Mouse (Mus musculus) adrenal gland, postnatal 10 days (tissue): ENCODE data around the gene Dstyk. TPM values are rescaled to one million over a fixed set of nuclear protein-coding genes. Genes with fewer than 3 reads are reported as not detected.

ENCODE experiments used
- DNase-seq: peaks from one replicate; pipeline ENCODE4 v3.0.0; 2021; ENCODE audit warnings: mixed read lengths
- total RNA-seq, 2 experiments: library from RNA; stranded (reverse); gene quantifications; 2 replicates each; pipeline ENCODE4 v1.2.3; 2021

Gene Dstyk
- total RNA-seq, 2 experiments from 2014 or later, result 18.6 to 25.2 TPM

DNA sequence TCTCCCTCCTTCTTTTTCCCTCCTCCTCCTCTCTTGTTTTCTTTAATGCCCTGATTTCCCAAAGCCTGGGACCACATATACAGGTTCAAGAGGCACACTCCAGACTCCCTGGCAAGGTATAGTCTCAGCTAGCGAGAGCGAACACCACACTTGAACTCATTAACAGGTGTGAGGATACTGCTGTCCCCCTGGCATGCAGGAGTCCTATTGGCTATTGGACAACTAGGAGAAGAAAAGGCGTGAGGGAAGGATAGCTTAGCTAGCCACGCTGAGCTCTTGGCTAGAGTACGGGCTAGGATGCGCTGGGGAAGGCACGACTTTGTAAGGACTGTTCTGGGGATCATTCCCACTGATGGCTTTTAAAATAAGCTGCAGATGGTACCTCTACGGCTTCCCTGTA, 94.8 kb downstream of the Dstyk start:
- no peak for DNase-seq

DNA sequence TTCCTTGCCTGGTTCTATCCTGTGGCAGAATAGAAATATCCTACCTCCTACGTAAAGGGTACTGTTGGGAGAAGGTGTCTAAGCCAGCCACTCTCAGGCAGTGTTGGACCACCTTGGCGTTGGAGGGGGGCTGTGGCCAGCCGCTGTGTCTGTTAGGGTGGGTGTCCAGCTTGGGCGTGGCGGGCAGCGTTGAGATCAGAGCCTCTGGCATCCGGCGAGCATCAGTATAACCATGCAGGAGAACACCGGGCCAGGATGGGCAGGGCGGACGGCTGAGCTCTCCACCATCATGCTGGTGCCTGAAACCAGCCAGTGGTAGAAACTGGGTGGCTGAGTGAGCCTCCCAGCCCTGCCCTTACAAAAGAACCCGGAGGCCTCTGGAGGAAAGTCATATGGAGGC, 98.0 kb downstream of the Dstyk start:
- no peak for DNase-seq

Other genes with a start within 250 kb of the Dstyk start
- gene Lemd1, start 226.1 kb upstream of the Dstyk start, total RNA-seq, result under 1 TPM; 0.27 to 0.36 TPM
- under 1 TPM in 1 of 2 experiments, not detected in 1; 0.15 TPM for gene AC124108.1, start 226.1 kb upstream of the Dstyk start, total RNA-seq
- not detected for gene Gm10188, start 187.8 kb upstream of the Dstyk start, total RNA-seq
- 10 to 100 TPM; 56.5 to 69.6 TPM for gene Klhdc8a, start 118.9 kb upstream of the Dstyk start, total RNA-seq
- 1 to 10 TPM; 3.4 to 3.9 TPM for gene Nuak2, start 101.4 kb upstream of the Dstyk start, total RNA-seq
- gene Tmcc2, start 26.3 kb upstream of the Dstyk start, total RNA-seq, result 10 to 100 TPM; 15.2 to 30.9 TPM
- gene Rbbp5, start 59.8 kb downstream of the Dstyk start, total RNA-seq, result 10 to 100 TPM; 27.7 to 36.3 TPM
- gene Tmem81, start 88.7 kb downstream of the Dstyk start, total RNA-seq, result 1 to 10 TPM; 2.6 to 3.8 TPM
- under 1 TPM; 0.42 to 0.58 TPM for gene Cntn2, start 125.7 kb downstream of the Dstyk start, total RNA-seq